Mouse (Mus musculus): ENCODE measurements around the gene Inpp4b.

- TF ChIP-seq POLR2A (IDR thresholded peaks at IDR 0.05; ENCODE audit: low read depth, low read length) (no peak), CTCF (conservative IDR thresholded peaks at IDR 0.05; ENCODE audit: insufficient read depth, insufficient read length, low read depth, low read length) (no peak)
These were observed 29.5 kb downstream of the Inpp4b start for GRCm38 (mm10) chr8:81371844-81372243.
